Mouse (Mus musculus): Measurements from ENCODE around the gene Map1s.

- TF ChIP-seq CTCF (IDR thresholded peaks at IDR 0.05; ENCODE audit: low read depth) (no peak), EP300 (IDR thresholded peaks at IDR 0.05; ENCODE audit: low read depth) (no peak)
These were observed 37.5 kb downstream of the Map1s start for GRCm38 (mm10) chr8:70943187-70943586.

All from liver, embryonic 14.5 days (tissue).